Mouse (Mus musculus): ENCODE data around the gene St6galnac3. TPM values are rescaled to one million over a fixed set of nuclear protein-coding genes. Genes with fewer than 3 reads are reported as not detected.

Gene St6galnac3
- polyA plus RNA-seq, 1 experiment from 2014 or later: 34.9 TPM

DNA sequence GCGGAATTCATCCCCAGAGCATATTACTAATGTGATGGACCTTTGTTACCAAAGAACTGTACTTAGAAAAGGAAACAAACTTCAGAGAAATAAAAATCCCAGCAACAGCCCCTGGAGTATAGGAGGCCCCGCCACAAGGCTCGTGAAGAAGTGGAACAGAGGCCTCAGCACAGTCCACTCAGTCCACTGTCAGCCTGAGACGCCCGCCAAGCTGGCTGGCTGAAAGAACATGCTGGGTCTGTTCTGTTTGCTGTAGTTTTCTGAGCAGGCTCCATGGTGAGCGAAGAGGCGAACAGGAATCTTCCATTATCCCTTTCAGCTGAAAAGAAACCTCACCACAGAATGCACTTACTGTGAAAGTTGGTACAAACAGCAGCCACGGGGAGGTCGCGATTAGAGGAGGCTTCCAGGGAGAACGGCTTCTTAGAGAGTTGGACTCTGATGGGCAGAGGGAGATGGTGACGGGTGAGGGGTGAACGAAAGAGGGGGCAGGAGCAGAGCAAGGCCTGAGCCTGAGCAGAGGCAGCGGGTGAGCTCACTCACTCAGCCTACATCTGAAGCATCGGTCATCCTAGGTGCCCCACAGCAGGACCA is 65.3 kb downstream of the St6galnac3 start:
- H3K4me1 ChIP-seq (ENCODE audit: control insufficient read depth, insufficient read depth, low read length): peaks cover 6% of the 10 kb centered on the region; the same call in 1 of the 2 replicates
- H3K4me2 ChIP-seq (ENCODE audit: low read depth, low read length): no peak overlapping the region
- H3K4me3 ChIP-seq (replicated peaks; ENCODE audit: low read length): no peak overlapping the region
- H3K27ac ChIP-seq (ENCODE audit: low read length): no peak overlapping the region
- 67% methylated on average over 15 of the region's 15 CpGs for WGBS
- no peak for ATAC-seq (ENCODE audit: insufficient read depth, low FRiP score)
- H3K27me3 ChIP-seq (ENCODE audit: control insufficient read depth, insufficient read depth, low read length): peaks cover 3% of the 10 kb centered on the region; the same call in 1 of the 2 replicates
- H3K9me3 ChIP-seq (replicated peaks; ENCODE audit: control insufficient read depth, low read length): no peaks in the 10 kb centered on the region
- H3K9ac ChIP-seq (ENCODE audit: low read length): no peak overlapping the region
- H3K36me3 ChIP-seq (ENCODE audit: control insufficient read depth, insufficient read depth, low read length): no peaks in the 10 kb centered on the region

DNA sequence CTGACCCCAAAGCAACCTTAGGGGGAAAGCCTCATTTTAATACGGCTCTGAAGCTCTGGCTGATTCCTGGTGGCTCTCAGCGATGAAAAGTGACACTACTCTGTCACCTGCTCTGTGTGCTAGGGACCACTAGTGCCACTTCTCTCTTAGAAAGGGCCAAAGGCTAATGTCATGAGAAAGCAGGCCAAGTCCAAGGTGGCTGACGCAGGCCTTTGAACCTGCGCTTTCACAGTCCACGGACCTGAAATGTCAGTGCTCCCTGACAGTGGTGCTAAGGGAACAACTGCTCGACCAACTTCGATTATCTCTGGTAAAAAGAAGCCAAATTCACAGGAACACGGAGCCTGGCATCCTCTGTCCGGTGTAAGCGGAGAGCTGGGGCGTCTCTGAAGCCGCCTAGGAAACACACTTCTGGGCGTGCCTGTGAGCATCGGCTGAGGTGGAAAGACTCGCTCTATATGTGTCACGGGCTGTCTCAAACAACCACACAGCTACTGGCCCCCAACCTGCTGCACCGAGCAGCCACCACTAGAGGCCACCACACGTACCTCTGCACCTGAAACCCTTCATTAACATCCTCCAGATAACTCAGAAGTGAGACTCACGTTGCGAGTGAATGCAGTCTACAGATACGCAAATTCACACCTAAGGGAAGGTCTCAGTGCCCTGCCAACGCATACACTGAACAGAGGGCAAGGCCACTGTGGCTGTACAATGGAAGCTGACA is 66.8 kb downstream of the St6galnac3 start:
- WGBS: 63% methylated on average over 22 of the region's 22 CpGs
- H3K4me1 ChIP-seq (ENCODE audit: control insufficient read depth, insufficient read depth, low read length): peaks cover 6% of the 10 kb centered on the region; the same call in 1 of the 2 replicates
- no peak overlapping the region for H3K9ac ChIP-seq (ENCODE audit: low read length)
- ATAC-seq (ENCODE audit: insufficient read depth, low FRiP score): peak; percentile 34; the same call in 1 of the 2 replicates
- H3K36me3 ChIP-seq (ENCODE audit: control insufficient read depth, insufficient read depth, low read length): no peaks in the 10 kb centered on the region
- H3K27ac ChIP-seq (ENCODE audit: low read length): no peak overlapping the region
- H3K4me3 ChIP-seq (replicated peaks; ENCODE audit: low read length): no peak overlapping the region
- no peak overlapping the region for H3K4me2 ChIP-seq (ENCODE audit: low read depth, low read length)
- peaks cover 3% of the 10 kb centered on the region; the same call in 1 of the 2 replicates for H3K27me3 ChIP-seq (ENCODE audit: control insufficient read depth, insufficient read depth, low read length)
- H3K9me3 ChIP-seq (replicated peaks; ENCODE audit: control insufficient read depth, low read length): no peaks in the 10 kb centered on the region

DNA sequence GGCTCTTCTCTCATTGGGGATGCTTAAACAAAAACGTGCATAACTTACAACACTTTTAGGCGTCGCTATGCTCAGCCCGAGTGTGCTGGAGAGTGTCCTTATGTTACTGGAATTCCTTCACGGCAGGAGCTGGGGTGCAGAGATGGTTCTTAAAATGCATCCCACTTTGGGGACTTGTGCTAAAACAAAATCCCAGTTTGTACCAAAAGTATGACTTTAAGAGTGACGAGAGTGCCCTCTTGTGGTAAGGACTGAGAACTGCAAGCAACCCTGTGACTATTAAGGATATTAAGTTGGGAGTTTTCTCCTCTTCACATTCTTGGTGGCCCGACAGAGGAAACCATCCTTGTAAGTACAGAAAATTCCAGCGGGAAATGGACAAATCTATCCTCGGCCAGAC is 69.9 kb downstream of the St6galnac3 start:
- Histone ChIP-seq H3K27me3 (ENCODE audit: control insufficient read depth, insufficient read depth, low read length) (no peaks in the 10 kb centered on the region; the same call in 1 of the 2 replicates), H3K36me3 (ENCODE audit: control insufficient read depth, insufficient read depth, low read length) (no peaks in the 10 kb centered on the region), H3K4me3 (replicated peaks; ENCODE audit: low read length) (no peak overlapping the region), H3K9ac (ENCODE audit: low read length) (no peak overlapping the region), H3K27ac (ENCODE audit: low read length) (no peak overlapping the region), H3K4me2 (ENCODE audit: low read depth, low read length) (no peak overlapping the region), H3K4me1 (ENCODE audit: control insufficient read depth, insufficient read depth, low read length) (no peaks in the 10 kb centered on the region), H3K9me3 (replicated peaks; ENCODE audit: control insufficient read depth, low read length) (no peaks in the 10 kb centered on the region)
- no peak for ATAC-seq (ENCODE audit: insufficient read depth, low FRiP score)
- WGBS: 24% methylated on average over 9 of the region's 9 CpGs

DNA sequence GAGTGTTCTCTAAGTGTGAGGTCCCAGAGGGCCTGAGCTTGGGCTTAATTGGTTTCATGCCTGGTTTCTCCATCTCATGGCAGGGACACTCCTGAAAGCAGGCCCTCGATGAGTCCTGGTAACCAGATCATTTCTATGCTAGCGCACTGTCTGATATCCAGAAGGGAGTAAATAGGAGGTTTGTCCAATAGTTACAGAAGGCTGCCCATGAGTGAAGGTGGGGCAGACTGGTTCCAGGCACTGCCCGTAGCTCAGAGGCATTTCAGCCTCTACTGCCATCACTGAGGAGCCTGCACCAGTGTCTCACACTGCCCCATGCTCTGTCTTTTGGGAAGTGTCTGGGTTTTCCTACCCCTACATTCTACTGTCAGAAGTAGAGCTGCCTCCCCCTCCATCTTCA is 72.1 kb downstream of the St6galnac3 start:
- Histone ChIP-seq H3K4me3 (replicated peaks; ENCODE audit: low read length) (no peak overlapping the region), H3K27me3 (ENCODE audit: control insufficient read depth, insufficient read depth, low read length) (no peaks in the 10 kb centered on the region; the same call in 1 of the 2 replicates), H3K4me1 (ENCODE audit: control insufficient read depth, insufficient read depth, low read length) (no peaks in the 10 kb centered on the region), H3K27ac (ENCODE audit: low read length) (no peak overlapping the region), H3K36me3 (ENCODE audit: control insufficient read depth, insufficient read depth, low read length) (no peaks in the 10 kb centered on the region), H3K9ac (ENCODE audit: low read length) (no peak overlapping the region), H3K9me3 (replicated peaks; ENCODE audit: control insufficient read depth, low read length) (no peaks in the 10 kb centered on the region), H3K4me2 (ENCODE audit: low read depth, low read length) (no peak overlapping the region)
- no peak for ATAC-seq (ENCODE audit: insufficient read depth, low FRiP score)
- 87% methylated on average over 3 of the region's 3 CpGs for WGBS

DNA sequence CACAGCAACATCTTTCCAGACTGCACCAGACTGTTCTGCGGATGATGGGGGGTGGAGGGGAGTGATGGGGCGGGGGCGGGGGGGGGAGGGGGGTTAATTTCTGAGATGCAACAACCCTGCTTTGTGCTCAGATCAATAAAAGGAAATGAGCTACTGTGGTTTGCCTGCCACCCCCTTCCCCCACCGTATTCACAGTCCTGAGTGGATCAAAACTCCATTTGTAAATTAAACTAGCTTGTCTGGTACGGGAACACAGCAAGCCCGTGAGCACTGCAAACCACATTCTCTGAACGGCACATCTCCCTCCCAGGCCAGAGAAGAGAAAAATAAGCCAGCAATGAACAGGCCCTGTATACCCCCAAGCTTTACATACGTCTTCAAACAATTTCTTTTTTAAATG is 76.3 kb downstream of the St6galnac3 start:
- no peaks in the 10 kb centered on the region for H3K27me3 ChIP-seq (ENCODE audit: control insufficient read depth, insufficient read depth, low read length)
- H3K36me3 ChIP-seq (ENCODE audit: control insufficient read depth, insufficient read depth, low read length): no peaks in the 10 kb centered on the region
- WGBS: 60% methylated on average over 8 of the region's 8 CpGs
- ATAC-seq (ENCODE audit: insufficient read depth, low FRiP score): no peak
- H3K9ac ChIP-seq (ENCODE audit: low read length): no peak overlapping the region
- H3K27ac ChIP-seq (ENCODE audit: low read length): no peak overlapping the region
- H3K4me2 ChIP-seq (ENCODE audit: low read depth, low read length): no peak overlapping the region
- H3K4me1 ChIP-seq (ENCODE audit: control insufficient read depth, insufficient read depth, low read length): peaks cover 6% of the 10 kb centered on the region; the same call in 1 of the 2 replicates
- H3K9me3 ChIP-seq (replicated peaks; ENCODE audit: control insufficient read depth, low read length): no peaks in the 10 kb centered on the region
- H3K4me3 ChIP-seq (replicated peaks; ENCODE audit: low read length): no peak overlapping the region

DNA sequence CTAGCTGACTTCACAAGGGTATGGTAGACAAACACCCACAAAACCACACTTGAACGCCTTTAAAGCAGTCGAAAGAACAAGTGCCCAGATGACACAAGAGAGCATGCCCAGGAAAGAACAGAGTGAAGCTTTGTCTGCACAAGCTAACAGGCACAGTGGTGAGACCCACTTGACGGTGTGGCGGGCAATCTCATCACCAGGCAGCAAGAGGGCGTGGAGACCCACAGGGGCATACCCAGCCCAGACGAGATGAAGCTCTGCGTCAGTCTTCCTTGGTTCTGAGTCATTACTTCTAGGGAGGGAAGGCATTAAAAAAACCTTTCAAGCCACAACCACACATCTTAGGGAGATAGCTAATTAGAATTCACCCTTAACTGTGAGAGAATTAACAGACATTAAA is 79.2 kb downstream of the St6galnac3 start:
- Histone ChIP-seq H3K9me3 (replicated peaks; ENCODE audit: control insufficient read depth, low read length) (no peaks in the 10 kb centered on the region), H3K4me2 (ENCODE audit: low read depth, low read length) (no peak overlapping the region), H3K36me3 (ENCODE audit: control insufficient read depth, insufficient read depth, low read length) (no peaks in the 10 kb centered on the region), H3K4me1 (ENCODE audit: control insufficient read depth, insufficient read depth, low read length) (peaks cover 8% of the 10 kb centered on the region; the same call in 1 of the 2 replicates), H3K27ac (ENCODE audit: low read length) (no peak overlapping the region), H3K9ac (ENCODE audit: low read length) (no peak overlapping the region), H3K27me3 (ENCODE audit: control insufficient read depth, insufficient read depth, low read length) (no peaks in the 10 kb centered on the region), H3K4me3 (replicated peaks; ENCODE audit: low read length) (no peak overlapping the region)
- WGBS: 77% methylated on average over 7 of the region's 7 CpGs
- ATAC-seq (ENCODE audit: insufficient read depth, low FRiP score): no peak

DNA sequence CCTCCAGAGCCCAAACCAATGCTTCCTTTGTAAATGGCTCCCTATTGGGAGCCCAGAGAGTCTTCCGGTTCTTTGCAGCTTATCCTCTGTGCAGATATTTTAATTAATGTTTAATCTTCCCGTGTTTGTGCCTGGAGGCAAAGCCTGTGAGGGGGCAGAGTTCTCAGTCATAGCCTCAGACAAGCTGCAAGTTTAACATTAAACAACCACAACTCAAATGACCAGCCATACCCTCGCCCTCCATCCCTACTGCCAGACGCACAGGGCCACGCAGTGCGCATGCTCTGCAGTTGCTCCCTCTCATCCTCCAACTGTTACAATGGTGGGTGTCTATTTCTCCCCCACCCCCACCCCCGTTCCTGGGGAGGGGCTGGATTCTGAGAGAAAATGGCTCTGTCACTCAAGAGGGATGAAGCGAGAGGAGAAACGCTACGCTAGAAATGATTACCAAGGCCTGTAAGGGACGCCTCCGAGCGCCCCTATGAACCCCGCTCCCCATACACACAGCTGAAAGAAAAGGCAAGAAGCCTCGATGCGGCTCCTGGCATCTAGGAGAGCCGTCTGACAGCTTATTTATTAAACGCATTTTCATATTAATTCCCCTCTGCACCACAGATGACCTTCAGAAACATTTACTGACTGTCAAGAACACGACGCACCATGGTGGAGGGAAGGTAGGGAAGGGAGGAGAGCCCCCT is 81.0 kb downstream of the St6galnac3 start:
- Histone ChIP-seq H3K9ac (ENCODE audit: low read length) (no peak overlapping the region), H3K36me3 (ENCODE audit: control insufficient read depth, insufficient read depth, low read length) (no peaks in the 10 kb centered on the region), H3K4me2 (ENCODE audit: low read depth, low read length) (no peak overlapping the region), H3K27me3 (ENCODE audit: control insufficient read depth, insufficient read depth, low read length) (no peaks in the 10 kb centered on the region), H3K9me3 (replicated peaks; ENCODE audit: control insufficient read depth, low read length) (no peaks in the 10 kb centered on the region), H3K4me1 (ENCODE audit: control insufficient read depth, insufficient read depth, low read length) (peaks cover 8% of the 10 kb centered on the region; the same call in 1 of the 2 replicates), H3K4me3 (replicated peaks; ENCODE audit: low read length) (no peak overlapping the region), H3K27ac (ENCODE audit: low read length) (no peak overlapping the region)
- WGBS: 64% methylated on average over 20 of the region's 20 CpGs
- ATAC-seq (ENCODE audit: insufficient read depth, low FRiP score): no peak

DNA sequence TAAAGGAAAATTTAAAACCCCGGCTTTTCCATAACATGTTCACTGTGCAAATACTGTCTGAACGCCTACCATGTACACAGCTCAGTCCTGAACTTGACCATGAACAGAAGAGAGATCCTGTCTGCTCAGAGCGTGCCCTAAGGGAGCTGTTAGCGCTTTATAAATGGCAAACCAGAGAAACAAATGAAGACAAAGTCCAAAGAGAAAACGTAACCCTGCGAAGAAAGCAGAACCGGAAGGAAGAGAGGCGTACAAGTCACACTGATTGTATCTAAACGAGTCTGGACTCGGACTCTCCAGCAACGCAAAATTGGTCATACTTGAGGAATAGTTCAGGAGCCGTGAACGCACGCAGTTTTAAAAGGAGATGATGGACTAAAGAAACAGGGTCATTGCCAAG is 82.1 kb downstream of the St6galnac3 start:
- Histone ChIP-seq H3K9ac (ENCODE audit: low read length) (no peak overlapping the region), H3K4me3 (replicated peaks; ENCODE audit: low read length) (no peak overlapping the region), H3K27me3 (ENCODE audit: control insufficient read depth, insufficient read depth, low read length) (no peaks in the 10 kb centered on the region), H3K36me3 (ENCODE audit: control insufficient read depth, insufficient read depth, low read length) (no peaks in the 10 kb centered on the region), H3K4me1 (ENCODE audit: control insufficient read depth, insufficient read depth, low read length) (peaks cover 8% of the 10 kb centered on the region; the same call in 1 of the 2 replicates), H3K9me3 (replicated peaks; ENCODE audit: control insufficient read depth, low read length) (no peaks in the 10 kb centered on the region), H3K4me2 (ENCODE audit: low read depth, low read length) (no peak overlapping the region), H3K27ac (ENCODE audit: low read length) (no peak overlapping the region)
- no peak for ATAC-seq (ENCODE audit: insufficient read depth, low FRiP score)
- WGBS: 91% methylated on average over 14 of the region's 14 CpGs

DNA sequence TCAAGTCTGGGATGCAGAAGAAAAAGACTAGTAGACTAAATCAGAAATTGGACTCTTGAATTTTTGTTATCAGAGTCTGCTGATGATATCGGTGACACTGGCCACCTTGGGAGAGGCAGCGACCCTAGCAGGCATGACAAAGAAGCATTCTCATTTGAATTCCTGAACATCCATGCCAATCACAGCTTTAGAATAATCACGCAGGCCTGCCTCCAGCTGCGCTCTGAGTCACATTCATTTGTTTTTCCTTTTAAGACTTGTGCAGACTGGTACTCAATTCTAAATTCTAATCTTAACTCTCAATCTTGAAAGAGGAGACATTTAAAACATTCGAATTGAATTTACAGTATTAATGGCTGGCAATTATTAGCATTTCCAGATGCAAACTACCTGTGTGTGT is 83.2 kb downstream of the St6galnac3 start:
- Histone ChIP-seq H3K27me3 (ENCODE audit: control insufficient read depth, insufficient read depth, low read length) (no peaks in the 10 kb centered on the region), H3K36me3 (ENCODE audit: control insufficient read depth, insufficient read depth, low read length) (no peaks in the 10 kb centered on the region), H3K4me1 (ENCODE audit: control insufficient read depth, insufficient read depth, low read length) (peaks cover 8% of the 10 kb centered on the region; the same call in 1 of the 2 replicates), H3K9ac (ENCODE audit: low read length) (no peak overlapping the region), H3K4me2 (ENCODE audit: low read depth, low read length) (no peak overlapping the region), H3K4me3 (replicated peaks; ENCODE audit: low read length) (no peak overlapping the region), H3K27ac (ENCODE audit: low read length) (no peak overlapping the region), H3K9me3 (replicated peaks; ENCODE audit: control insufficient read depth, low read length) (no peaks in the 10 kb centered on the region)
- WGBS: 88% methylated on average over 5 of the region's 5 CpGs
- ATAC-seq (ENCODE audit: insufficient read depth, low FRiP score): no peak
